In the genomic region with DNA sequence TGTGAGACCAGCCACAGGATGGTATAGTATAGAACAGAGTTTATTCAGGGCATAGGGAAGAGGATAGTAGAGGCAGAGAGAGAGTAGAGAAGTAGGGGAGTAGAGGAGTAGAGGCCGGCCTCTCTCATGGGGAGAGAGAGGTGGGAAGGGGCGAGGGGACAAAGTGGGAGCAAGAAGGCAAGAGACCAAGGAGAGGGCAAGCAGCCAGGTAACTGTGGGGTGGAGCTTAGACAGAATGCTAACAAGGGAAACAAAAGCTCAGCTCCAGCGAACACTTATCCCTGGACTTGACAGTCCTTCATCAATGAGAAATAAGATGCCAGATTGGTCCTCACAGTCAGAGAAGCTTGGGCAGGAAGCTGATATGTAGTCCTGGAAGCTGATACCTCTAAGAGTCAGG, we compare ENCODE assay signal across 24 mouse cellular contexts. TPM values are rescaled to one million over a fixed set of nuclear protein-coding genes. Genes with fewer than 3 reads are reported as not detected.
"Had no signal": no experiment of that assay in that cellular context is flagged by ENCODE, and none has a peak within 500 bp of the region (broad histone marks: within the 10 kb centered on the region; RNA-seq: fewer than 3 reads in every experiment).

No protein-coding gene starts in this region.

- H3K4me2 ChIP-seq: limb, embryonic 15.5 days; liver, embryonic 12.5 days; lung, embryonic 14.5 days; neural tube, embryonic 15.5 days had no signal

- DNase-seq: kidney, postnatal 14 days; lung, embryonic 14.5 days; lung, postnatal 10 days; lung, postnatal 4 days; right cerebral cortex, adult 18-20 months; right cerebral cortex, postnatal 25 days; thymus, postnatal 36 days had no signal

- H3K4me3 ChIP-seq: left cerebral cortex, adult 2 months; limb, embryonic 15.5 days; liver, embryonic 12.5 days; midbrain, embryonic 10.5 days; myocyte; neural tube, embryonic 15.5 days had no signal

- H3K9ac ChIP-seq: limb, embryonic 15.5 days; liver, embryonic 12.5 days; lung, embryonic 14.5 days; neural tube, embryonic 15.5 days had no signal

- H3K9me3 ChIP-seq: limb, embryonic 15.5 days; liver, embryonic 12.5 days; midbrain, embryonic 10.5 days; neural tube, embryonic 15.5 days had no signal

- H3K36me3 ChIP-seq: limb, embryonic 15.5 days; liver, embryonic 12.5 days; midbrain, embryonic 10.5 days; neural tube, embryonic 15.5 days had no signal

- H3K4me1 ChIP-seq: liver, embryonic 12.5 days; neural tube, embryonic 15.5 days had no signal

- H3K27ac ChIP-seq: left cerebral cortex, adult 2 months; limb, embryonic 15.5 days; liver, embryonic 12.5 days; midbrain, embryonic 10.5 days; neural tube, embryonic 15.5 days had no signal

- H3K27me3 ChIP-seq: limb, embryonic 15.5 days; neural tube, embryonic 15.5 days had no signal

- ATAC-seq: liver, embryonic 12.5 days had no signal

RNA-seq across cellular contexts. Expression of a gene that starts 3.6 kb away (rescaled TPM):
- total RNA-seq: megakaryocyte, adult 5-6 weeks had no signal
- polyA plus RNA-seq: limb, embryonic 11.5 days; liver, embryonic 12.5 days; liver, embryonic 16.5 days; lung, embryonic 14.5 days; midbrain, embryonic 10.5 days; myocyte; neural tube, embryonic 11.5 days; stomach, embryonic 16.5 days had no signal

RNA-seq across cellular contexts. Expression of a gene that starts 15.4 kb away (rescaled TPM):
- total RNA-seq: layer of hippocampus, adult 8-10 months; layer of hippocampus, postnatal 14 days; left cerebral cortex, adult 2 months; left cerebral cortex, postnatal 14 days; megakaryocyte, adult 5-6 weeks had no signal
- polyA plus RNA-seq: large intestine, adult 2 months; limb, embryonic 11.5 days; limb, embryonic 15.5 days; liver, embryonic 12.5 days; liver, embryonic 16.5 days; lung, embryonic 14.5 days; midbrain, embryonic 10.5 days; myocyte; neural tube, embryonic 11.5 days; neural tube, embryonic 15.5 days; small intestine, adult 2 months; stomach, embryonic 16.5 days; thymus, postnatal 0 days had no signal
